Mouse (Mus musculus) cerebellum, adult 11 months (tissue): ENCODE data around the gene Kcne2.

Experiments
- DNase-seq: peaks from one replicate; pipeline ENCODE4 v3.0.0; 2022

Gene Kcne2

GRCm38 (mm10) chr16:92313953-92314741 is 22.0 kb downstream of the Kcne2 start:
- peak; percentile 37 for DNase-seq

GRCm38 (mm10) chr16:92316049-92316738 is 24.0 kb downstream of the Kcne2 start:
- no peak for DNase-seq

- DNase-seq, result no peak
Measured at GRCm38 (mm10) chr16:92319353-92320109, 27.3 kb downstream of the Kcne2 start.

GRCm38 (mm10) chr16:92320361-92320760 is 28.2 kb downstream of the Kcne2 start:
- no peak for DNase-seq

- DNase-seq, result no peak
Measured at GRCm38 (mm10) chr16:92321341-92321740, 29.2 kb downstream of the Kcne2 start, which contains the start of gene Fam243. Fam243 (minus strand) TSS chr16:92321441.

- no peak for DNase-seq
Measured at GRCm38 (mm10) chr16:92324309-92325061, 32.3 kb downstream of the Kcne2 start.

- DNase-seq, result no peak
Measured at GRCm38 (mm10) chr16:92325062-92325406, 32.8 kb downstream of the Kcne2 start.

GRCm38 (mm10) chr16:92327911-92328310 is 35.7 kb downstream of the Kcne2 start:
- peak; percentile 55 for DNase-seq

- peak; percentile 41 for DNase-seq
Measured at GRCm38 (mm10) chr16:92330966-92331365, 38.8 kb downstream of the Kcne2 start.

GRCm38 (mm10) chr16:92334600-92334999 is 42.4 kb downstream of the Kcne2 start:
- no peak for DNase-seq

GRCm38 (mm10) chr16:92336280-92336679 is 44.1 kb downstream of the Kcne2 start:
- DNase-seq, result peak; percentile 72

GRCm38 (mm10) chr16:92340612-92341511 is 48.7 kb downstream of the Kcne2 start:
- DNase-seq, result peak; percentile 70

GRCm38 (mm10) chr16:92345177-92345576 is 53.0 kb downstream of the Kcne2 start:
- DNase-seq, result no peak

- no peak for DNase-seq
Measured at GRCm38 (mm10) chr16:92346297-92346916, 54.2 kb downstream of the Kcne2 start.
